Mouse (Mus musculus) frontal cortex, postnatal 10 days (tissue): ENCODE data around the gene Ptprcap.

Source experiments
- DNase-seq, 2 experiments: peaks; one replicate each; pipeline ENCODE4 v3.0.0; 2022; ENCODE audit warnings: low spot score in 2 of 2, mixed read lengths in 1 of 2

Gene Ptprcap

DNA sequence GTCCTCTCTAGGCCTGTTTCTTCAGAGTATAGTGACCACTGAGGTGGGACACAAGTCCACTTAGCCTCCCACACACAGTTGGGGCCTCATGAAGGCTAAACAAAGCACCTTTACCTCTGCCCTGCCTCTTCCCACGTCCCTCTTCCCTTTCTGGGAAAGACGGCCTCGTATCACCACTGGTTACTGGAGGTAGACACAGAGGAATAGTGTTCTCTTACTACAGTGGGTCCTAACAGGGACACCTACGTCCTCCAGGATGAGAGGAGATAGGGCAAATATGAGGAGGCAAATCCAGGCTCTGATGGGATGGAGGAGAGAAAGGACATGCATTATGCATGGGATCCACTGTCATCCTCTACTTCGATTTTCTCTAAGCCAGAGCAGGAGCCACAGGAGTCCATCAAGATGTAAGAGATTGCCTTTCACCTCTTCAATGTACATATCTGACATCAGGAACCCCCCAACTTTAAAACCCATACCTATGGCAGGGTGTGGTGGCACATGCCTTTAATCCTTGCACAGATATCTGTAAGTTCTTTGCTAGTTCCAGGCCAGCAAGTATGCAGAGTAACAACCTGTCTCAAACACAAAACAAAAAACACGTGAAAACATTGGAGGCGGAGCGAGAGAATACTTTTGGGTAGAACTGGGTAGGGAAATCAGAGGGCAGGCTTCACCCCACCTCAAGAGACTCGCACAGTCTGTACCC lies 5.5 kb upstream of the Ptprcap start:
- DNase-seq = no peak

DNA sequence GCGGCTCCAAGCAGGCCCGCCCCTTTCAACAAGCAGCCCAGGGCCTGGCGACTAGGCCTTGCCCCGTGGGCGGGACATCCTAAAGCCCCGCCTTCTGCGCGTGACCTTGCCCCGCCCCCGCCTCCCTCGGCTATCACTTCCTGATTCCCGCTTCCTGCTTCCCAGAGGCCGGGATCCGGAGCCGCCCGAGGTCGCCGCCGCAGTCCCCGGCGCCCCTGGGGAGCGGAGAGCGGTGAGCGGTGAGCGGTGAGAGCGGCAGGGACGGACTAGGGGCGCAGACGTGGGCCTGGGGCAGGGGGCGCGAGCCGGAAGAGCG lies 5.0 kb upstream of the Ptprcap start, which contains the start of gene Coro1b:
Gene Coro1b, plus strand, starts transcription at position 129 of the 316 bp plus-strand sequence.
- DNase-seq = peak; percentile 91 to 95

DNA sequence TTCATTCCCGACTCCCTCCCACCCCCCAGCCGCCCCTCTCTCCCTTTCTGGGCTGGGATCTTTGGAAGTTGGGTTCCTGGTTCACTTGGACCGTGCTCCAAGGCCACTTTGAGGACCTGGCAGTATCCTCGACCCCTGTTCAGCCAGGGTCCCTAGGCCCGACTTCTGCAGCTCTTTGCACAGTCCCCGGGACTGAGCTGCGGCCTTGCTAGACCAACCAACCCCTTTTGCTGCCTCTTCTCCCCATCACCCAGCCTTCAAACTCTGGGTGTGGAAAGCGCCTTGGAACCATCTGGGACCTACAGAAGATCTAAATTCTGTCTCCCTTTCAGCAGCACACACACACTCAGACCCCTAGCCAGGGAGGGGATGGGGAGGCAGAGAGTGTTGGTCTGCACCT lies 4.6 kb upstream of the Ptprcap start:
- DNase-seq = no peak

GRCm38 (mm10) chr19:4149283-4149682 lies 4.1 kb upstream of the Ptprcap start:
- DNase-seq = no peak

- no peak for DNase-seq
Observed at GRCm38 (mm10) chr19:4149764-4150461, 3.5 kb upstream of the Ptprcap start.

DNA sequence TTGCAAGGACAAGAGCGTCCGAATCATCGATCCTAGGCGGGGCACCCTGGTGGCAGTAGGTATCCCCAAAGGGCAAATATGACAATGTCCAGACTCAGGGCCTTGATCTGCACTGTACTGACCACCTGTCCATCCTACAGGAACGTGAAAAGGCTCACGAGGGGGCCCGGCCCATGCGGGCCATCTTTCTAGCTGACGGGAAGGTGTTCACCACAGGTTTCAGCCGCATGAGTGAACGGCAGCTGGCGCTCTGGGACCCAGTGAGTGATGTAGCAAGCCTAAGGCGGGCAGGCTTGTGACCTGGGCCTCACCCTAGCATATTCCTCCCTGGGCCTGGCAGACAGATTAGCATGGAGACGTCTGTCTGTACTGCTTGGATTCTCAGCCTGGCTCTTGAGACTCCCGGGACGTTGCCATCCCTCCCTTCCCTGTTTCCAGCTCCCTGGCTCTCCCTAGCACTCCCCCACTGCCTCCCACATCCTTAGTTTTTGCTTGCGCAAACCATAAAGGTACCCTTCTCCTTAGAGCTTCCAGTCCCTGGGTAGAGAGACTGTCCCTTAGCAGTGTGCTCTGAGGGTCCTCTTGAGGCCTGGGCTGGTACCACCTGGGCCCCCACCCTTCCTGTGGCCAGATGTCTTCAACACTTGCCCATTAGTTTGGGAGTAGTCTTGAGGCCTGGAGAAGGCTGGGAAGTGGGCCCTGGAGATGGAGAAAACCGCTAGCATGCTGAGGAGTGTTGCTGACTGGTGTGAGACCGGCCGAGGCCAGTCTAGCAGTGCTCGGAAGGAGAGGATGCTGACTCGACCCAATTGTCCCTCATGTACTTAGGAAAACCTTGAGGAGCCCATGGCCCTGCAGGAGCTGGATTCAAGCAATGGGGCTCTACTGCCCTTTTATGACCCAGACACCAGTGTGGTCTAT lies 2.6 kb upstream of the Ptprcap start:
- DNase-seq = no peak

GRCm38 (mm10) chr19:4151488-4151860 lies 1.9 kb upstream of the Ptprcap start:
- DNase-seq = no peak

GRCm38 (mm10) chr19:4151898-4152297 lies 1.5 kb upstream of the Ptprcap start:
- no peak for DNase-seq

- DNase-seq = no peak
Observed at GRCm38 (mm10) chr19:4152445-4153231, 766 bp upstream of the Ptprcap start.

- DNase-seq = peak in 1 of 2 experiments; percentile 5
Observed at GRCm38 (mm10) chr19:4154437-4155222, 1.2 kb downstream of the Ptprcap start.

DNA sequence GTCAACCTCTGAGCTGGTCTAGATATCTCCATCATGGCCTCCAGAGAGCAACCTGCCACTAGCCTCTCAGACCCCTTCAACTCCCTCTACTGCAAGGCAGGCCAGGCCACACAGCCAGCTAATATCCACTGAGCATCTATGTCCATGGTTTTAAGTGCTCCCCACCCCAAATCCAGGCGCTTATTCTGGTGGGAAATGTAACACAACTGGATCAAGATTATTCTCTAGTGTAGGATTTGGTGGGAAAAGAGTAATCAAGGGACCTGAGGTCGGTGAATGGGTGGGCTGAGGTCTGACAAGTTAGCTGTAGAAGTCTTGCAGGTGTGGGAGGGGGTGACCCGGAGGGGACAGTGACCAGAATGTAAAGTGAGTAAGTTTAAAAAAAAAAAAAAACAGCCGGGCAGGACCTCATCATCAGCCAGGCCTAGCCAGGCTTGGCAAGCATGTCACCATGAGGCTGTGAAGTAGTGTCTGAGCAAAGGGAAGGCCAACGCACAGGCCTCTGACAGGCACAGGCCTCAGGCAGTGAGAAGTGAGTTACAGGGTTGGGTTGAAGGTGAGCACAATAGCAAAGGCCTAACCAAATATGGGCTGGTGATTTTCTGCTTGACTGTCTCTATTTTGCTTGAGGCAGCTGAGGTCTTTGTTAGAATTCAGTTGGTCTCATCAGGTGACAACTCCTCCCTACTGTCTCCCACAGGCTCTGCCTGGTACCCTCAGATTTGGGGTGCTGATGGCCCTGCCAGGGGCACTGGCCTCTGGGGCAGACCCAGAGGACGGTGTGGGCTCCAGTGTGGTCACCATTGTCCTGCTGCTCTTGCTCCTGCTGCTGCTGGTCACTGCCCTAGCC lies 2.0 kb downstream of the Ptprcap start:
- DNase-seq = peak in 1 of 2 experiments; percentile 5

DNA sequence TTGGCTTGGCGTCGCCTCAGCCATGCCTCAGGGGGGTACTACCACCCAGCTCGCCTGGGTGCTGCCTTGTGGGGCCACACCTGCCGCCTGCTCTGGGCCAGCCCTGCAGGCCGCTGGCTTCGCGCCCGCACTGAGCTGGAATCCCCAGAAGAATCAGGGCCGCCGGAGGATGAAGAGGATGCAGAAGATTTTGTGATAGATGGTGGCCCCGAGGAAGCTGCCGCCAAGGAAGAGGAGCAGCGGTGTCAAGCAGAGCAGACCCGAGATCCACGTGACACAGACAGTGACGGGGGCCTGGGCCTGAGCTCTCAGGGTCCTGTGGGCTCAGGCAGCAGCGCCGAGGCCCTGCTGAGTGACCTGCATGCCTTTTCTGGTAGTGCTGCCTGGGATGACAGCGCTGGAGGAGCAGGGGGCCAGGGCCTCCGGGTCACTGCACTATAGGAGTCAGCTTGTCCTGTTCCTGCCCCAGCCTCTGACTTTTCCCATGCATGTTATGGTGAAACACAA lies 2.7 kb downstream of the Ptprcap start:
- DNase-seq = peak in 1 of 2 experiments; percentile 6

- peak in 1 of 2 experiments; percentile 12 for DNase-seq
Observed at GRCm38 (mm10) chr19:4156771-4157170, 3.4 kb downstream of the Ptprcap start.

DNA sequence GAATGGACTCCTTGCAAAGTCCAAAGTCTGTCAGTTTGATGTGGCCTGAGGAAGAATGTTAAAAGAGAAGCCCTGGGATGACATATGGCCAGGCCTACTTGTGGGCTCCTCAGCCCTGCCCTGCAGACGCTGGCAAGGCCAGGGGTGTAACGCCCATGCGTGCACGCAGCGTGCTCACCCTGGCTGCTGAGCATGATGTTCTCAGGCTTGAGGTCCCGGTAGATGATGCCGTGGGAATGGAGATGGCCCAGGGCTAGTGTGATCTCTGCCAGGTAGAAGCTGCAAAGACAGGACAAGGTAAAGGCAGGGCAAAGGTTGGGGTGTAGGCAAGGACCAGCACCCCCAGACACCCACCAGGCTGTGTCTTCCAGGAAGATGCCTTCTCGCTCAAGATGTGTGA lies 5.6 kb downstream of the Ptprcap start:
- DNase-seq = no peak

DNA sequence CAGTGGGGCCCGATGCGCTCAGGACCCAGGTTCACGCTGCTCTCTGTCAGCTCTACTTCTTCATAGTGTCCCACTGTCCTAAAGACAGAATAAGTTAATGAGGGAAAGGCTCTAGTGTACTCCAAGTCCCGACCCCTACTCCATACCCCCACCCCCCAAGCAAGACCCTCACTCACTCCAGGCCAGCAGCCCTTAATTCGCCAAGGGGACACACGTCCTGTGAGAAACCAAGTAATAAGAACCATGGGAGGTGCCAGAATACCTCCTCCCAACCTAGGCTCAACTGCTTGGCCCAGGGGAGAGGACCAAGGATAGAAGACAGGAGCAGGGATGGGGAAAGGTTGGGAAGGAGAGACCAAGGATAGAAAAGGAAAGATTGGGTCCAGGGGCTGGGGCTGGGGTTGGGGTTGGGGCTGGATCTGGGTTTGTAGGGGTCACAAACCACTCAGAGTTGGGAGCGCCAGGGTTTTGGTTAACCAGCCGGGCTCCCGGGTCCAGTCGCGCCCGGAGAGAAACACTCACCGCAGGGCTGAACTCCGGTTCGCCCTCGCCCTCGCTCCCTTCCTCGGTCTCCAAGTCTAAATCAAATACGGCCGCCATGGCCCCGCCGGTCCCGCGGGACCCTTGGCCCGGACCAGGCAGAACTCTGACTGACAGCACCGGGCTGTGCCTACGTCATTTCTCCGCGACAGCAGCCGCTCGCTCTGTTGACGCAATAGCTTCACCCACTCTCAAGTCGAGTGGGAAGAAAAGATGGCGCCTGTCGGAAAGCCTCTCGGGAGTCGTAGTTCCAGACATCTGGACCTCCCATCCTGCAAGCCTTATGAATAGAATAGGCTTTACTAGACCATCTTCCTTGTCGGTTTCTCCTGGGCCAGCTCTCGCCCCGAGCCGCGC lies 9.5 kb downstream of the Ptprcap start, which contains the start of gene Rps6kb2:
Gene Rps6kb2, minus strand, starts transcription at position 709 of the 897 bp plus-strand sequence.
- DNase-seq = peak; percentile 94 to 97

DNA sequence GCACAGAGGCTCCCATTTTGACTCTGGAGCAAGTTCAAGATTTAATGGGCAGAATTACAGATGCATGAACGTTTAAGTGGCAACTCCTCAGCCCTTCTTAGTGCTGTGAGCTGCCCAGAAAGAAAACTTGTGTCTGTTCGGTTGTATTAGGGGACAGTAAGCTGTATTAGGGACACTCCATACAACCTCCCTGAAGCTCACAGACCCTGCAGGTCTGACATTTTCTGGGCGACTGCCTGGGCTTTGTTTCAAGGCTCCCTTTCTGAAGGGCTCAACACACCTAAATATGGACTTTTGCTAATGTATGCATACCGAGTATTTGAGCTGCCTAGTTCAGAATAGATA lies 10.1 kb downstream of the Ptprcap start:
- DNase-seq = no peak

DNA sequence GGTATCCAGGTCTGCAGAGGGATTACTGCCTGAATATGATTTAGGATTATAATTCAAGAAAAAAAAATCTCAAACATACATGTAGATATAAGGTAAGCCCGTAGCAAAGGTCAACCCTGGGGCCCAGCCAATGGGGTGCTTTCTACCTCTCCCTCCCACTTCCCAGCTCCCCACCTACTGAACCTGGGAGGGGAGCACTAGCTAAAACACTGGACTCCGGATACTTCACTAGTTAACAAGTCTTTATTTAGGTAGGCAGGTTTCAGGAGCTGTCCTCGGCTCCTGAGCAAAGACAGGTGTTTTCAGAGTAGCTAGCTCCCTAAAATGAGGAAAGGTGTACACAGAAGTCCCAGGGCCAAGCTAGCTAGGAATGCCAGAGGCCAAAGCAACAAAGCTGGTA lies 10.7 kb downstream of the Ptprcap start:
- DNase-seq = no peak

DNA sequence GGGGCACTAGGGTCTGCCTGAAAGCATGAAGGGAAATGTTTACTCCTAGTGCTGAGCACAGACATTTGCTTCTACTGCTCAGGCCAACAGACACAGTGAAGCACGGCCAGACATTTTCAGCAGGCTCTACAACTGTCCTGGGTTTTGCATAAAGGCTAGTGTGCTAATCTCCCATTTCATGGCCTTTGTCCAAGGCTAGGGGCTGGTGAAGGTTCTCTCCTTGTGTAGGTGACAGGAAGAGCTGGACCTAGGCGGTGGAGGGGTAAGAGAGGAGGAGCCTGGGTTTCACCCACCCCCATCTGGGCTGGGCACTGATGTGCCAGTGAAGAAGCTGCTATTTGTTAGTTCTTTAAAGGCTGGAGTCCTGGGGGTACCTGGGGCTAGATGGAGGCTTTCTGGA lies 11.3 kb downstream of the Ptprcap start:
- DNase-seq = no peak
